Mouse (Mus musculus): ENCODE results near the gene Gtf2h2. TPM values are rescaled to one million over a fixed set of nuclear protein-coding genes. Genes with fewer than 3 reads are reported as not detected.

The Gtf2h2 gene
- total and polyA plus RNA-seq, 2 experiments = 19.1 to 20.8 TPM

DNA sequence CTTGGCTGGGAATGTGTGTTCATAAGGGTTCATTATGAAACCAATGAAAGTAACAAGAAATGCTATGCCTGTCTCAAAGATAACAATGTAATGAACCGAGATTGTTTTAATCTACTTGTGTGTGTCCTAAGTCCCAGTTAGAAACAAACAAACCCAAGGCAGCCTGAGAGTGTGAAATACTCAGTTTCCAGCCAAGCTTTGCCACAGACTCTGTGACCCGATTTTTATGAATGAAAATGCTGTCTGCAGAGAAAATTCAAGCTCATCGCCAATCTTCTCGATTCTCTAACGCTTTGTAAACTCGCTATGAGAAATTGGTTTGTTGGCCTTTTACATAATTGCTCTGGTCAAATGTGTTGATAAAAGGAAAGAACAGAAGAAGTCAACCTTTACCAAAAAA, 32.5 kb upstream of the Gtf2h2 start:
- Histone ChIP-seq H3K36me3 (ENCODE audit: control insufficient read depth, insufficient read depth, low read length) (no peaks in the 10 kb centered on the region), H3K9ac (ENCODE audit: low read depth, low read length) (no peak overlapping the region), H3K79me2 (ENCODE audit: control insufficient read depth, insufficient read depth, low read length) (peaks cover 22% of the 10 kb centered on the region), H3K27ac (replicated peaks; ENCODE audit: insufficient read depth, low read depth, low read length) (no peak overlapping the region), H3K27me3 (ENCODE audit: control insufficient read depth, insufficient read depth, low read length) (no peaks in the 10 kb centered on the region), H3K4me3 (ENCODE audit: insufficient read depth, low read depth, low read length) (no peak overlapping the region), H3K4me1 (ENCODE audit: control insufficient read depth, insufficient read depth, low read length) (peaks cover 29% of the 10 kb centered on the region)
- 27% methylated on average over 6 of the region's 6 CpGs for WGBS
- TF ChIP-seq CTCF (IDR thresholded peaks at IDR 0.05; ENCODE audit: low read depth, low read length) (no peak), POLR2A (IDR thresholded peaks at IDR 0.05; ENCODE audit: extremely low read depth, insufficient read depth, low read length) (no peak)
- peak; percentile 65 for DNase-seq (ENCODE audit: extremely low read depth, low read depth, low spot score)

DNA sequence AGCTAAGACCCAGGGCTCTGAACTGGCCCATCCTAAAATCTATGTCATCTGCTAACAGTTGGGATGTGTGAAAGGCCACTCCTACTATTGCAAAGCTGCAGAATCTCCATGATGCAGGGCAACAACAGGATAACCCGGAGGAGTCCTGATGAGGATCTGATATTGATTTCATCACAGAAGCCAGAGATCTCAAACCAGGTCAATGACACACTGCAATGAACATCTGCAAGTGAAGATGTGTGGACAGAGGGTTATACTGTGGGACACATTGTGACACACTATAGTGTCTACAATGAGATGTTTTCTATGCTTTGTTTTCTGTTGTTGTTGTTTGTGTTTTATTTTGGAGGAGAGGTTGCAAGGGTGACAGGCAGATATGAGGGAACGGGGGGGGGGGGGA, 31.3 kb upstream of the Gtf2h2 start:
- TF ChIP-seq CTCF (IDR thresholded peaks at IDR 0.05; ENCODE audit: low read depth, low read length) (no peak), POLR2A (IDR thresholded peaks at IDR 0.05; ENCODE audit: extremely low read depth, insufficient read depth, low read length) (no peak)

DNA sequence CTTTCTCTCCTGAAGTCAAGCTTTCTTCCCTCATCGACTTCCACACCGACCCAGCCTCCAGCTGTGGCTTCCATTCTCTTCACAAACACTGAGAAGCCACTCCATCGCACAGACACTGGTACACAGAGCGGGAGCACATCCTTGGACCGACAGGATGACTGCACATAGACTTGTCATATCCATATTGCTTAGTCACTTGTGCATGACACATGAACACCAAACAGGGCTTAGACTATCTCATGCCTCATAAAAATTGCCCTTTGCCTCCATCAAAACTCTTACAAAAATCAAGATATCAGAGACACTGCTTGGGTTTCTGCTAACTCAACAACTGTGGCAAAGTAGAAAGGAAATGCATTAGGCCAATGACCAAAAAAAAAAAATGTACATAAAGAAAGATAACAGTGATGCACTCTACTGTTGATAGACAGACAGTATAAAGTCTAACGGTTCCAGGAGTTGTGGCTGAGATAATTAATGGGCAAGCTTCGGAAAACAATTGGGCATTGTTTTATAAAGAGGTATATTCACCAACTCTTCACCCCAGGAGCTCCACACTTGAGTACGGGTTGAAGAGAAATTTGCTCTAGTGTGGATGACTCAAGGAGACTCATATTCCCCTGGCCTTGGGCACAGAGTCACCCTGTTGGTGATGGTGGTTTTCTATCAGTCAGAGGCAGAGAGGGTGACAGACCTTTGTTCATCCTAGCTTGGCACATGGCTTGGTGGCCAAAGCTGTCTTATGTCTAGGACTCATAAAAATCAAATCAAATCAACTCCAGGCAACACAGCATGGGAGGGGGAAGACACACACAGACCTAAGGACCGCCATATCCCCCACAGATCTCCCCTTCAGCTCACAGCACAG, 29.6 kb upstream of the Gtf2h2 start:
- Histone ChIP-seq H3K27ac (replicated peaks; ENCODE audit: insufficient read depth, low read depth, low read length) (no peak overlapping the region), H3K27me3 (ENCODE audit: control insufficient read depth, insufficient read depth, low read length) (no peaks in the 10 kb centered on the region)

More for the DNA sequence above, 31.3 kb upstream of the Gtf2h2 start:
- Histone ChIP-seq H3K36me3 (ENCODE audit: control insufficient read depth, insufficient read depth, low read length) (no peaks in the 10 kb centered on the region), H3K9ac (ENCODE audit: low read depth, low read length) (no peak overlapping the region), H3K79me2 (ENCODE audit: control insufficient read depth, insufficient read depth, low read length) (peaks cover 32% of the 10 kb centered on the region), H3K4me1 (ENCODE audit: control insufficient read depth, insufficient read depth, low read length) (peaks cover 28% of the 10 kb centered on the region), H3K27ac (replicated peaks; ENCODE audit: insufficient read depth, low read depth, low read length) (no peak overlapping the region), H3K4me3 (ENCODE audit: insufficient read depth, low read depth, low read length) (no peak overlapping the region), H3K27me3 (ENCODE audit: control insufficient read depth, insufficient read depth, low read length) (no peaks in the 10 kb centered on the region)
- peak; percentile 68 for DNase-seq (ENCODE audit: extremely low read depth, low read depth, low spot score)
- WGBS = 35% methylated on average over 2 of the region's 2 CpGs

DNA sequence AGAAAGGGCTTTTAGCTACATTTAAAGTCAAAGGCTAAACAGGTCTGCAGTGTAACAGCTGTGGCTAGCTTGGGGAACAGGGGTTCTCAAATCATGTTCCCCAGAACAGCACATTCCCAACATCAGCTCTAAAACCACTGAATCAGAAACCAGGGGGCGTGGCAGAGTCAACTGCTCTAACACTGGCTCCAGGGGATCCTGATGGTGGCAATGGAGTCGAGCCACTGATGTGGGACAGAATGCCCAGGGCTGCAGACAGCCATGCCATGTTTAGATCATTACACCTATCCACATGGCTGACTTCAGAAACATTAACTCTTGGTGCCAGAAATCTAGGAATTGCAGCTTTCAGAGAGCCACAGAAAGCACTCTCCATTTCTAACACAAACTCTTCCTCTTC, 26.8 kb upstream of the Gtf2h2 start:
- no peak overlapping the region for H3K27ac ChIP-seq (replicated peaks; ENCODE audit: insufficient read depth, low read depth, low read length)
- no peak for DNase-seq (ENCODE audit: extremely low read depth, low read depth, low spot score)

More for the DNA sequence above, 29.6 kb upstream of the Gtf2h2 start:
- peaks cover 20% of the 10 kb centered on the region for H3K4me1 ChIP-seq (ENCODE audit: control insufficient read depth, insufficient read depth, low read length)
- no peak overlapping the region for H3K9ac ChIP-seq (ENCODE audit: low read depth, low read length)
- H3K4me3 ChIP-seq (ENCODE audit: insufficient read depth, low read depth, low read length) = no peak overlapping the region
- no peak for TF ChIP-seq POLR2A (IDR thresholded peaks at IDR 0.05; ENCODE audit: extremely low read depth, insufficient read depth, low read length)
- TF ChIP-seq CTCF (IDR thresholded peaks at IDR 0.05; ENCODE audit: low read depth, low read length) = no peak
- no peaks in the 10 kb centered on the region for H3K36me3 ChIP-seq (ENCODE audit: control insufficient read depth, insufficient read depth, low read length)
- no peak for DNase-seq (ENCODE audit: extremely low read depth, low read depth, low spot score)
- peaks cover 27% of the 10 kb centered on the region for H3K79me2 ChIP-seq (ENCODE audit: control insufficient read depth, insufficient read depth, low read length)
- 84% methylated on average over 9 of the region's 9 CpGs for WGBS

DNA sequence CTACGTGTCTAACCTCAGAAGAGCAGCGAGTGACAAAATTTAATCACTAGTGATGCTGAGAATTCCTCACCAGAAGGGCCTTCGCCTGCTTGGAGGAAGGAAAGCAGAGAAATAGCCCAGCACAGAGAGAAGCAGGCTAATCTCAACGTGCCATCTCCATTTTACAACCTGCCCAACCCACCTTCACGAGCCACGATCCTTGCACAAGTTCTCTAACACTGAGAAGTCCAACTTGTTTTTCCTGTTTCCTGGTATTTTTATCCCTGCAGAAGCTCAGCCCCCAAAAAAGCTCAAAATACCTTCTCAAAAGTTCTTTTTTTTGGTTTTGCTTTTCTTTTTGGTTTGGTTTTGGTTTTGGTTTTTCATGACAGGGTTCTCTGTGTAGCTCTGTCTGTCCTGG, 25.8 kb upstream of the Gtf2h2 start:
- Histone ChIP-seq H3K27ac (replicated peaks; ENCODE audit: insufficient read depth, low read depth, low read length) (no peak overlapping the region), H3K9ac (ENCODE audit: low read depth, low read length) (no peak overlapping the region), H3K4me1 (ENCODE audit: control insufficient read depth, insufficient read depth, low read length) (peaks cover 8% of the 10 kb centered on the region), H3K4me3 (ENCODE audit: insufficient read depth, low read depth, low read length) (no peak overlapping the region), H3K36me3 (ENCODE audit: control insufficient read depth, insufficient read depth, low read length) (peaks cover 4% of the 10 kb centered on the region), H3K27me3 (ENCODE audit: control insufficient read depth, insufficient read depth, low read length) (no peaks in the 10 kb centered on the region), H3K79me2 (ENCODE audit: control insufficient read depth, insufficient read depth, low read length) (peaks cover 22% of the 10 kb centered on the region)
- TF ChIP-seq POLR2A (IDR thresholded peaks at IDR 0.05; ENCODE audit: extremely low read depth, insufficient read depth, low read length) (no peak), CTCF (IDR thresholded peaks at IDR 0.05; ENCODE audit: low read depth, low read length) (no peak)
- 80% methylated on average over 6 of the region's 6 CpGs for WGBS
- no peak for DNase-seq (ENCODE audit: extremely low read depth, low read depth, low spot score)

More for the DNA sequence above, 26.8 kb upstream of the Gtf2h2 start:
- WGBS = 83% methylated on average over 2 of the region's 2 CpGs
- no peak for TF ChIP-seq CTCF (IDR thresholded peaks at IDR 0.05; ENCODE audit: low read depth, low read length)
- no peak for TF ChIP-seq POLR2A (IDR thresholded peaks at IDR 0.05; ENCODE audit: extremely low read depth, insufficient read depth, low read length)
- H3K36me3 ChIP-seq (ENCODE audit: control insufficient read depth, insufficient read depth, low read length) = no peaks in the 10 kb centered on the region
- peaks cover 27% of the 10 kb centered on the region for H3K79me2 ChIP-seq (ENCODE audit: control insufficient read depth, insufficient read depth, low read length)
- no peak overlapping the region for H3K9ac ChIP-seq (ENCODE audit: low read depth, low read length)
- H3K4me1 ChIP-seq (ENCODE audit: control insufficient read depth, insufficient read depth, low read length) = peaks cover 8% of the 10 kb centered on the region
- no peaks in the 10 kb centered on the region for H3K27me3 ChIP-seq (ENCODE audit: control insufficient read depth, insufficient read depth, low read length)
- H3K4me3 ChIP-seq (ENCODE audit: insufficient read depth, low read depth, low read length) = no peak overlapping the region

DNA sequence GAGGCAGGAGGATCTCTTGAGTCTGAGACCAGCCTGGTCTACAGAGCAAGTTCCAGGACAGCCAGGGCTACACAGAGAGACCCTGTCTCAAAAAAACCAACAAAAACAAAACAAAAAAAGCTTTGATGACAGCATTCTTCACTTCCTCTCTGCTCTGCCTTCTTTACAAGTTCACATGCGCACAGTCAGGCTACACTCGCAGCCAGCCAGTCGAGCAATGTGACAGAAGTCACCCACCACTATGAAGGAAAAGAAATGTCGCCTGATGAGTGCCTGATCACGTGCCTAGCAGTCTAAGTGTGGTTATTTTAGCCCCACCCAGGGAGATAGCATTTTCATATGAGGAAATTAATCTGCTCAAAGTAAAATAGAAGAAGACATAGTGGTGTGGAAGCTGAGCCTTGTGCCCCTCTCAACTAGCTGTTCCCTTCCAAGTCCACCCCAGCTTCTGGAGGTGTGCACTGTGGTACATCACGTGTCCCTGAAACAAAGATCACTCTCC, 25.3 kb upstream of the Gtf2h2 start:
- H3K4me3 ChIP-seq (ENCODE audit: insufficient read depth, low read depth, low read length) = no peak overlapping the region
- no peak overlapping the region for H3K9ac ChIP-seq (ENCODE audit: low read depth, low read length)
- no peak for DNase-seq (ENCODE audit: extremely low read depth, low read depth, low spot score)
- H3K27me3 ChIP-seq (ENCODE audit: control insufficient read depth, insufficient read depth, low read length) = no peaks in the 10 kb centered on the region
- peaks cover 8% of the 10 kb centered on the region for H3K4me1 ChIP-seq (ENCODE audit: control insufficient read depth, insufficient read depth, low read length)
- H3K27ac ChIP-seq (replicated peaks; ENCODE audit: insufficient read depth, low read depth, low read length) = no peak overlapping the region
- no peak for TF ChIP-seq POLR2A (IDR thresholded peaks at IDR 0.05; ENCODE audit: extremely low read depth, insufficient read depth, low read length)
- no peak for TF ChIP-seq CTCF (IDR thresholded peaks at IDR 0.05; ENCODE audit: low read depth, low read length)
- H3K36me3 ChIP-seq (ENCODE audit: control insufficient read depth, insufficient read depth, low read length) = peaks cover 5% of the 10 kb centered on the region
- WGBS = 85% methylated on average over 6 of the region's 6 CpGs
- H3K79me2 ChIP-seq (ENCODE audit: control insufficient read depth, insufficient read depth, low read length) = peaks cover 17% of the 10 kb centered on the region

Data from liver, adult 2 months (tissue).